Mouse (Mus musculus): ENCODE measurements around the gene Acvr1. TPM values are rescaled to one million over a fixed set of nuclear protein-coding genes. Genes with fewer than 3 reads are reported as not detected.

Acvr1 gene
- polyA plus RNA-seq, 1 experiment from 2014 or later, result 12.5 TPM

- 81% methylated on average over 9 of the region's 9 CpGs for WGBS
- no peak overlapping the region for H3K4me3 ChIP-seq (ENCODE audit: control insufficient read depth in 1 of 2, insufficient read depth in 1 of 2, low read depth in 1 of 2, low read length in 2 of 2)
- no peaks in the 10 kb centered on the region for H3K36me3 ChIP-seq (ENCODE audit: control insufficient read depth, insufficient read depth, low read length)
- H3K27ac ChIP-seq (replicated peaks in 1 of 2; ENCODE audit: control insufficient read depth in 1 of 2, insufficient read depth in 1 of 2, low read depth in 2 of 2, low read length in 2 of 2), result no peak overlapping the region
- no peak for ATAC-seq (ENCODE audit: insufficient number of reproducible peaks, insufficient read depth, low FRiP score, low read depth)
- H3K9ac ChIP-seq (ENCODE audit: low read length), result no peak overlapping the region
- no peaks in the 10 kb centered on the region for H3K9me3 ChIP-seq (ENCODE audit: control insufficient read depth, low read length)
- peaks cover 4 to 34% of the 10 kb centered on the region in 2 experiments for H3K4me1 ChIP-seq (ENCODE audit: control insufficient read depth in 2 of 2, insufficient read depth in 2 of 2, low read length in 2 of 2)
- H3K27me3 ChIP-seq (ENCODE audit: control insufficient read depth, insufficient read depth, low read length), result no peaks in the 10 kb centered on the region
- H3K4me2 ChIP-seq (ENCODE audit: low read length), result no peak overlapping the region
These were observed 9.7 kb downstream of the Acvr1 start for GRCm38 (mm10) chr2:58557045-58557845.

GRCm38 (mm10) chr2:58552296-58552695, 14.7 kb downstream of the Acvr1 start:
- H3K4me2 ChIP-seq (ENCODE audit: low read length), result no peak overlapping the region
- peaks cover 30 to 68% of the 10 kb centered on the region in 2 experiments for H3K4me1 ChIP-seq (ENCODE audit: control insufficient read depth in 2 of 2, insufficient read depth in 2 of 2, low read length in 2 of 2)
- no peak overlapping the region for H3K4me3 ChIP-seq (ENCODE audit: control insufficient read depth in 1 of 2, insufficient read depth in 1 of 2, low read depth in 1 of 2, low read length in 2 of 2)
- no peaks in the 10 kb centered on the region for H3K9me3 ChIP-seq (ENCODE audit: control insufficient read depth, low read length)
- H3K27me3 ChIP-seq (ENCODE audit: control insufficient read depth, insufficient read depth, low read length), result no peaks in the 10 kb centered on the region
- no peaks in the 10 kb centered on the region for H3K36me3 ChIP-seq (ENCODE audit: control insufficient read depth, insufficient read depth, low read length)
- no peak for ATAC-seq (ENCODE audit: insufficient number of reproducible peaks, insufficient read depth, low FRiP score, low read depth)
- H3K9ac ChIP-seq (ENCODE audit: low read length), result no peak overlapping the region
- H3K27ac ChIP-seq (replicated peaks in 1 of 2; ENCODE audit: control insufficient read depth in 1 of 2, insufficient read depth in 1 of 2, low read depth in 2 of 2, low read length in 2 of 2), result no peak overlapping the region
- 49% methylated on average over 3 of the region's 3 CpGs for WGBS

- H3K4me1 ChIP-seq (ENCODE audit: control insufficient read depth in 2 of 2, insufficient read depth in 2 of 2, low read length in 2 of 2), result peaks cover 30 to 68% of the 10 kb centered on the region in 2 experiments
These were observed 15.1 kb downstream of the Acvr1 start for GRCm38 (mm10) chr2:58551866-58552265.

GRCm38 (mm10) chr2:58550488-58550887, 16.5 kb downstream of the Acvr1 start:
- peak overlapping the region; percentile 41 for H3K4me2 ChIP-seq (ENCODE audit: low read length)
- H3K4me1 ChIP-seq (ENCODE audit: control insufficient read depth in 2 of 2, insufficient read depth in 2 of 2, low read length in 2 of 2), result peaks cover 30 to 74% of the 10 kb centered on the region in 2 experiments
- H3K36me3 ChIP-seq (ENCODE audit: control insufficient read depth, insufficient read depth, low read length), result no peaks in the 10 kb centered on the region
- no peaks in the 10 kb centered on the region for H3K27me3 ChIP-seq (ENCODE audit: control insufficient read depth, insufficient read depth, low read length)
- WGBS, result 24% methylated on average over 9 of the region's 9 CpGs
- H3K9ac ChIP-seq (ENCODE audit: low read length), result no peak overlapping the region
- no peak overlapping the region for H3K4me3 ChIP-seq (ENCODE audit: control insufficient read depth in 1 of 2, insufficient read depth in 1 of 2, low read depth in 1 of 2, low read length in 2 of 2)
- 0 out of 2 replicates have a peak, but pooled peaks have one; percentile 28 for ATAC-seq (ENCODE audit: insufficient number of reproducible peaks, insufficient read depth, low FRiP score, low read depth)
- no peaks in the 10 kb centered on the region for H3K9me3 ChIP-seq (ENCODE audit: control insufficient read depth, low read length)
- H3K27ac ChIP-seq (replicated peaks in 1 of 2; ENCODE audit: control insufficient read depth in 1 of 2, insufficient read depth in 1 of 2, low read depth in 2 of 2, low read length in 2 of 2), result peak overlapping the region in 1 of 2 experiments; percentile 22; a peak in 1 of 4 replicates

More at GRCm38 (mm10) chr2:58551866-58552265, 15.1 kb downstream of the Acvr1 start:
- Histone ChIP-seq H3K4me2 (ENCODE audit: low read length) (no peak overlapping the region), H3K27me3 (ENCODE audit: control insufficient read depth, insufficient read depth, low read length) (no peaks in the 10 kb centered on the region), H3K27ac (replicated peaks in 1 of 2; ENCODE audit: control insufficient read depth in 1 of 2, insufficient read depth in 1 of 2, low read depth in 2 of 2, low read length in 2 of 2) (no peak overlapping the region), H3K9ac (ENCODE audit: low read length) (peak overlapping the region; percentile 25; the same call in 1 of the 2 replicates), H3K36me3 (ENCODE audit: control insufficient read depth, insufficient read depth, low read length) (no peaks in the 10 kb centered on the region), H3K4me3 (ENCODE audit: control insufficient read depth in 1 of 2, insufficient read depth in 1 of 2, low read depth in 1 of 2, low read length in 2 of 2) (no peak overlapping the region), H3K9me3 (ENCODE audit: control insufficient read depth, low read length) (no peaks in the 10 kb centered on the region)
- no peak for ATAC-seq (ENCODE audit: insufficient number of reproducible peaks, insufficient read depth, low FRiP score, low read depth)
- 42% methylated on average over 6 of the region's 6 CpGs for WGBS

- no peak overlapping the region for H3K9ac ChIP-seq (ENCODE audit: low read length)
- H3K4me3 ChIP-seq (ENCODE audit: control insufficient read depth in 1 of 2, insufficient read depth in 1 of 2, low read depth in 1 of 2, low read length in 2 of 2), result no peak overlapping the region
- no peaks in the 10 kb centered on the region for H3K9me3 ChIP-seq (ENCODE audit: control insufficient read depth, low read length)
- ATAC-seq (ENCODE audit: insufficient number of reproducible peaks, insufficient read depth, low FRiP score, low read depth), result no peak
- H3K27me3 ChIP-seq (ENCODE audit: control insufficient read depth, insufficient read depth, low read length), result no peaks in the 10 kb centered on the region
- H3K36me3 ChIP-seq (ENCODE audit: control insufficient read depth, insufficient read depth, low read length), result no peaks in the 10 kb centered on the region
- H3K4me2 ChIP-seq (ENCODE audit: low read length), result peak overlapping the region; percentile 41
- 17% methylated on average over 6 of the region's 6 CpGs for WGBS
- H3K4me1 ChIP-seq (ENCODE audit: control insufficient read depth in 2 of 2, insufficient read depth in 2 of 2, low read length in 2 of 2), result peaks cover 30 to 76% of the 10 kb centered on the region in 2 experiments
- H3K27ac ChIP-seq (replicated peaks in 1 of 2; ENCODE audit: control insufficient read depth in 1 of 2, insufficient read depth in 1 of 2, low read depth in 2 of 2, low read length in 2 of 2), result peak overlapping the region in 1 of 2 experiments; percentile 33; a peak in 1 of 4 replicates
These were observed 17.0 kb downstream of the Acvr1 start for GRCm38 (mm10) chr2:58549960-58550359.

- H3K9me3 ChIP-seq (ENCODE audit: control insufficient read depth, low read length), result no peaks in the 10 kb centered on the region
- WGBS, result 36% methylated on average over 7 of the region's 7 CpGs
- H3K36me3 ChIP-seq (ENCODE audit: control insufficient read depth, insufficient read depth, low read length), result no peaks in the 10 kb centered on the region
- H3K4me3 ChIP-seq (ENCODE audit: control insufficient read depth in 1 of 2, insufficient read depth in 1 of 2, low read depth in 1 of 2, low read length in 2 of 2), result no peak overlapping the region
- no peaks in the 10 kb centered on the region for H3K27me3 ChIP-seq (ENCODE audit: control insufficient read depth, insufficient read depth, low read length)
- H3K27ac ChIP-seq (replicated peaks in 1 of 2; ENCODE audit: control insufficient read depth in 1 of 2, insufficient read depth in 1 of 2, low read depth in 2 of 2, low read length in 2 of 2), result no peak overlapping the region
- H3K4me2 ChIP-seq (ENCODE audit: low read length), result no peak overlapping the region
- ATAC-seq (ENCODE audit: insufficient number of reproducible peaks, insufficient read depth, low FRiP score, low read depth), result no peak
- no peak overlapping the region for H3K9ac ChIP-seq (ENCODE audit: low read length)
- H3K4me1 ChIP-seq (ENCODE audit: control insufficient read depth in 2 of 2, insufficient read depth in 2 of 2, low read length in 2 of 2), result peaks cover 35 to 75% of the 10 kb centered on the region in 2 experiments
These were observed 18.0 kb downstream of the Acvr1 start for GRCm38 (mm10) chr2:58548943-58549342.

- no peaks in the 10 kb centered on the region for H3K9me3 ChIP-seq (ENCODE audit: control insufficient read depth, low read length)
- no peak overlapping the region for H3K27ac ChIP-seq (replicated peaks in 1 of 2; ENCODE audit: control insufficient read depth in 1 of 2, insufficient read depth in 1 of 2, low read depth in 2 of 2, low read length in 2 of 2)
- H3K4me2 ChIP-seq (ENCODE audit: low read length), result no peak overlapping the region
- H3K4me1 ChIP-seq (ENCODE audit: control insufficient read depth in 2 of 2, insufficient read depth in 2 of 2, low read length in 2 of 2), result peaks cover 30 to 67% of the 10 kb centered on the region in 2 experiments
- no peak for ATAC-seq (ENCODE audit: insufficient number of reproducible peaks, insufficient read depth, low FRiP score, low read depth)
- no peak overlapping the region for H3K4me3 ChIP-seq (ENCODE audit: control insufficient read depth in 1 of 2, insufficient read depth in 1 of 2, low read depth in 1 of 2, low read length in 2 of 2)
- no peaks in the 10 kb centered on the region for H3K27me3 ChIP-seq (ENCODE audit: control insufficient read depth, insufficient read depth, low read length)
- no peak overlapping the region for H3K9ac ChIP-seq (ENCODE audit: low read length)
- 93% methylated on average over 7 of the region's 7 CpGs for WGBS
- no peaks in the 10 kb centered on the region for H3K36me3 ChIP-seq (ENCODE audit: control insufficient read depth, insufficient read depth, low read length)
These were observed 20.7 kb downstream of the Acvr1 start for GRCm38 (mm10) chr2:58546264-58546663.

Data from heart, embryonic 14.5 days (tissue).